Mouse (Mus musculus) MEL (cell line): ENCODE results near the gene Fhit.

Source experiments
- CTCF ChIP-seq, 3 experiments: IDR thresholded peaks in 2 of 3; conservative IDR thresholded peaks in 1 of 3; 2 replicates each; pipeline ENCODE4 v1.5.1; 2011 to 2012; ENCODE audit warnings: low read length in 3 of 3, low read depth in 2 of 3, mild to moderate bottlenecking in 2 of 3, improper control_type of control experiment in 1 of 3, inconsistent platforms in 1 of 3, mixed read lengths in 1 of 3, moderate library complexity in 1 of 3; ENCODE audit not compliant: control insufficient read depth in 1 of 3, insufficient read depth in 1 of 3, poor library complexity in 1 of 3, severe bottlenecking in 1 of 3
- EP300 ChIP-seq, 2 experiments: IDR thresholded peaks; 2 replicates each; pipeline ENCODE4 v1.6.1; 2011; ENCODE audit warnings: improper control_type of control experiment in 2 of 2, low read length in 2 of 2, low read depth in 1 of 2, mild to moderate bottlenecking in 1 of 2
- MAFK ChIP-seq: IDR thresholded peaks from 2 replicates; pipeline ENCODE4 v1.6.1; 2011; ENCODE audit warnings: low read depth, mild to moderate bottlenecking, low read length, improper control_type of control experiment, borderline replicate concordance
- POLR2A ChIP-seq, 2 experiments: IDR thresholded peaks; 2 replicates each; pipeline ENCODE4 v1.6.1; 2011 to 2012; ENCODE audit warnings: low read length in 2 of 2, mild to moderate bottlenecking in 2 of 2, control low read depth in 1 of 2, improper control_type of control experiment in 1 of 2, low read depth in 1 of 2, moderate library complexity in 1 of 2; ENCODE audit not compliant: control insufficient read depth in 1 of 2, insufficient read depth in 1 of 2, poor library complexity in 1 of 2
- POLR2AphosphoS2 ChIP-seq: IDR thresholded peaks from 2 replicates; pipeline ENCODE4 v1.6.1; 2011; ENCODE audit warnings: low read length, improper control_type of control experiment
- RAD21 ChIP-seq: IDR thresholded peaks from 2 replicates; pipeline ENCODE4 v1.6.1; 2011; ENCODE audit warnings: mild to moderate bottlenecking, low read depth, low read length, improper control_type of control experiment
- RCOR1 ChIP-seq: IDR thresholded peaks from 2 replicates; pipeline ENCODE4 v1.6.1; 2012; ENCODE audit warnings: low read depth, mild to moderate bottlenecking, inconsistent platforms, low read length, improper control_type of control experiment
- UBTF ChIP-seq: IDR thresholded peaks from 2 replicates; pipeline ENCODE4 v1.6.1; 2012; ENCODE audit warnings: low read depth, mild to moderate bottlenecking, inconsistent platforms, low read length, improper control_type of control experiment, moderate library complexity, borderline replicate concordance; ENCODE audit not compliant: insufficient read depth

GRCm38 (mm10) chr14:10003847-10004246, 1158.0 kb downstream of the Fhit start:
- no peak for TF ChIP-seq POLR2A (IDR thresholded peaks at IDR 0.05; ENCODE audit: control insufficient read depth in 1 of 2, insufficient read depth in 1 of 2, low read depth in 1 of 2, low read length in 2 of 2, poor library complexity in 1 of 2)
- no peak for TF ChIP-seq RAD21
- TF ChIP-seq EP300 (IDR thresholded peaks at IDR 0.05; ENCODE audit: low read depth in 1 of 2, low read length in 2 of 2): no peak
- no peak for TF ChIP-seq UBTF
- TF ChIP-seq RCOR1: no peak
- TF ChIP-seq CTCF (IDR thresholded peaks at IDR 0.05 in 2 of 3, conservative IDR thresholded peaks at IDR 0.05 in 1 of 3; ENCODE audit: control insufficient read depth in 1 of 3, insufficient read depth in 1 of 3, low read depth in 2 of 3, low read length in 3 of 3, poor library complexity in 1 of 3, severe bottlenecking in 1 of 3): no peak
- TF ChIP-seq MAFK: no peak
- no peak for TF ChIP-seq POLR2AphosphoS2
